9 mouse cellular contexts compared by ENCODE assay signal in genomic region chr9:69623312-69623711, GRCm38 (mm10).
DNase-seq lines count a peak whose midpoint lies in the region; ATAC-seq and TF ChIP-seq lines count a peak whose summit lies in the region.
"Had no signal": no experiment of that assay in that cellular context is flagged by ENCODE, and none has a peak within 500 bp of the region (broad histone marks: within the 10 kb centered on the region; RNA-seq: fewer than 3 reads in every experiment).

No protein-coding gene starts in this region.

- TF ChIP-seq CTCF in heart, adult 2 months (IDR thresholded peaks at IDR 0.05), result peak; percentile 99
- TF ChIP-seq CTCF in heart, postnatal 0 days (IDR thresholded peaks at IDR 0.05; ENCODE audit: low read depth), result peak; percentile 75

- H3K79me2 ChIP-seq in heart, adult 2 months (replicated peaks; ENCODE audit: control insufficient read depth, insufficient read depth, low read length), result no peaks in the 10 kb centered on the region

- no peak overlapping the region for H3K9ac ChIP-seq in heart, adult 2 months (ENCODE audit: low read depth, low read length)
- H3K9ac ChIP-seq in heart, postnatal 0 days (replicated peaks; ENCODE audit: low read depth, low read length), result no peak overlapping the region
- H3K9ac ChIP-seq: neural tube, embryonic 13.5 days had no signal

- intact Hi-C loops in heart, adult 2 months (cut with DNase I), result loop anchor here (1.0 kb wide), 1 partner anchor 364 kb away; no protein-coding TSS in a partner anchor
- intact Hi-C loops in heart, postnatal 25 days (cut with DNase I), result loop anchor here (2.0 kb wide), 1 partner anchor 363 kb away; no protein-coding TSS in a partner anchor
- intact Hi-C loops in left cerebral cortex, postnatal 14 days (cut with DNase I), result loop anchor here (1.0 kb wide), 1 partner anchor 364 kb away; no protein-coding TSS in a partner anchor

- no peak overlapping the region for H3K27ac ChIP-seq in heart, adult 2 months
- no peak overlapping the region for H3K27ac ChIP-seq in heart, postnatal 0 days (ENCODE audit: low read depth)
- H3K27ac ChIP-seq: neural tube, embryonic 13.5 days had no signal

- WGBS in heart, adult 2 months, result 19% methylated on average over 7 of the region's 7 CpGs
- 23% methylated on average over 7 of the region's 7 CpGs for WGBS in heart, postnatal 0 days

- TF ChIP-seq EP300 in heart, adult 2 months (IDR thresholded peaks at IDR 0.05; ENCODE audit: insufficient read depth, low read depth, low read length), result no peak
- no peak for TF ChIP-seq EP300 in heart, postnatal 0 days (IDR thresholded peaks at IDR 0.05; ENCODE audit: low read depth)

- H3K4me1 ChIP-seq in heart, adult 2 months (ENCODE audit: control insufficient read depth, insufficient read depth, low read length), result no peaks in the 10 kb centered on the region
- no peaks in the 10 kb centered on the region for H3K4me1 ChIP-seq in heart, postnatal 0 days (ENCODE audit: control insufficient read depth, insufficient read depth)

- no peaks in the 10 kb centered on the region for H3K36me3 ChIP-seq in heart, adult 2 months (ENCODE audit: control insufficient read depth, insufficient read depth, low read length)
- H3K36me3 ChIP-seq in heart, postnatal 0 days (replicated peaks; ENCODE audit: control insufficient read depth, insufficient read depth, low read length), result no peaks in the 10 kb centered on the region
- H3K36me3 ChIP-seq: neural tube, embryonic 13.5 days had no signal

- no peak for TF ChIP-seq POLR2A in heart, adult 2 months (IDR thresholded peaks at IDR 0.05; ENCODE audit: insufficient read depth, low read depth, low read length)

- no peak overlapping the region for H3K4me2 ChIP-seq in heart, postnatal 0 days (ENCODE audit: low read depth, low read length)
- H3K4me2 ChIP-seq: neural tube, embryonic 13.5 days had no signal

- no peaks in the 10 kb centered on the region for H3K27me3 ChIP-seq in heart, adult 2 months (ENCODE audit: control insufficient read depth, insufficient read depth, low read length)
- no peaks in the 10 kb centered on the region for H3K27me3 ChIP-seq in heart, postnatal 0 days (ENCODE audit: control insufficient read depth, insufficient read depth, low read length)

- no peaks in the 10 kb centered on the region for H3K9me3 ChIP-seq in heart, postnatal 0 days (replicated peaks; ENCODE audit: control insufficient read depth, low read length)
- H3K9me3 ChIP-seq: neural tube, embryonic 13.5 days had no signal

- no peak overlapping the region for H3K4me3 ChIP-seq in heart, adult 2 months
- H3K4me3 ChIP-seq in heart, postnatal 0 days (ENCODE audit: low read depth, low read length), result no peak overlapping the region
- H3K4me3 ChIP-seq: neural tube, embryonic 13.5 days had no signal

- DNase-seq in heart, adult 2 months, result peak; percentile 25 to 62
- DNase-seq in heart, postnatal 25 days (ENCODE audit: low spot score), result no peak
- DNase-seq in Muller cell, postnatal 12 days (ENCODE audit: inconsistent ontology term), result peak; percentile 12
- peak; percentile 20 for DNase-seq in cerebellum, adult 9-10 months
- DNase-seq in heart, postnatal 0 days (ENCODE audit: low spot score), result peak; percentile 29
- DNase-seq in left cerebral cortex, postnatal 14 days (ENCODE audit: low spot score in 2 of 2), result peak; percentile 6 to 69
- peak; percentile 67 for DNase-seq in retina, adult 2 months (ENCODE audit: low read depth, low spot score)
- DNase-seq in thymus, postnatal 4 days, result peak; percentile 94

- ATAC-seq in heart, postnatal 0 days (ENCODE audit: insufficient read depth, low read depth), result no peak
